Mouse (Mus musculus): ENCODE measurements around the gene Bach2.
A peak's percentile ranks its signal among the peaks of the same experiment; 100 is the strongest.

Bach2 gene

DNA sequence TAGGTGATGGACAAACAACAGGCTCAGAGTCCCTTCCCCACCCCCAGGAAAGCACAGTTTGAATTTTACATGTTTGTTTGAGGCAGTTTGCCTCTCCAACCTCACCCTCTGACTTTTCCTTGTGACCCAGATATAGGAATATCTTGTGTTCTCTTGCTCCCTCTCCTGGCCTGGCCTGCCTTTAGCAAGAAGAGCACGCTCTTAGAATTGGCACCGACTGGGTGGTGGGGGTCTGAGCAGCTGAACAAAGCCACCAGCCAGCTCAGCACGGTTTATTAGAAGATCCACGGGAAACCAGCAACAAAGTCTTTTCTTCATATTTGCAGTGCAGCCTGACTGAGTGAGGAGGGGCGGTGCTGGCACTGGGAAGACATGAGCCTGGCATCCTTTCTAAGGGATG lies 299.5 kb downstream of the Bach2 start:
- DNase-seq, result peak; percentile 73

DNA sequence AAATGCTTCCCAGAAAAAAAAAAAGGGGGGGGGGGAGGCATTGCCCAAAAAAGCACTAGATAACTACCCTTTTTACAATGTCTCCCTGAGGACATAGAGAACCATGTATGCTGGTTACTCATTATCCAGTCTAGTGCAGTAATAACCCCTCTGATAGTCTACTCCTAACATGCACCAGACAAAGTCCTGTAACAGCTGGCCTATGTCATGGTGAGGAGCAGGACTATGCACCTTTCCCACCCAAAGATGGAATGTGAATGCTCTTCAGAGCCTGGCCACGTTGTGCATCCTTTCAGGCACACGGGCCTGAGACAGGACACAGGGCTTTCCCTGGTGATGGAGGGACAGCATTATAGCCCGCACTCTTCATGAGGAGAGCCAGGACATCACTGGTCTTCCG lies 299.9 kb downstream of the Bach2 start:
- DNase-seq, result peak; percentile 43

DNA sequence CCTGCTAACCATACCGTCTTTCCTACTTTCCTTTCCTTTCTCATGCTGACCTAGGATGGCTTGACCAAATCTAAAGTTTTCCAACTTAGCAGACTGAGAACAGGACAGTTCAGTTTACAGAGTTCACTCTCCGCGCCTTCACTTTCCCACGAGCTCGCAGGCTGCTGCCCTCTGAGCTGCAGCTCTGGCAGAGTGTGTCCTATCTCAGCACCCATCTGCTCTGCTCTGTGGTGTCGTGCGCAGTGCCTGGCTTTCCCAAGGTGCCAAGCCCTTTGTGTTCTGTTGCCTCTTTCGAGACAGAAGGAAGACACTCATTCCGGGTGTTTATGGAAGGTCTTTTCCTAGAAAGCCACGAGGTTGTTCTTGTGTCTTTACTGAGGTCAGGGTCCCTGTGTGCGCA lies 300.4 kb downstream of the Bach2 start:
- DNase-seq, result no peak

DNA sequence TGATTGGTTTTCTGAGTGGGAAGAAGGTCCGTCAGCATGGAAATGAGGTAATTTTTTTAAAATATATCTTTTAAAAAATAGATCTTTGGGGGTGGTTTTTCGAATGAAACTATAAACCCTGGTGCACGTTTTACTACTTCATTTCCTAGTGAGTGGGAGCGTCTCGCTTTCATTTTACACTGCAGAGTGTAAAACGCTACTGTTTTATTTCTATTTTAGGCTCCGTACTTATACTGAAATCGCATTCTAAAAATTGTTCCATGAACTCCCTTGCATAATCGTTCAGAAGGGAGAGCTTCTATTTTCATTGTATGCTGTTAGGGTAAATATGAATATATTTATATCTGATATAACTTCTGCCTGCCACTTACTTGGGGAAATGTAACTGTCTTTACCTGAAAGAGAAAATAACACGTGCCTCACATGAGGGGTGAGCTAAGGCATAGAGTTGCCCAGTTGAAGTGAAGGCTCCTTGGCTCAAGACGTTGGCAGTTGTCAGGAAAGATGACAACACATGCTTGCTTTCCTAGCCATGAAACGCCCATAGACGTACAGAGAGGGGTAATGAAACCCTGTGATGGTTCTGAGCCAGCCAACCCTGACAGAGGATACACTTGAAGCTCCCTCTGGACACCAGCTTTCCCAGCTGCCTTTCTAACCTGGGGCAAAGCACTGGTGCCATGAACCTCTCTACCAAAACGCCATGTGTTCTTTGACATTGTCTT lies 306.4 kb downstream of the Bach2 start:
- DNase-seq, result no peak

DNA sequence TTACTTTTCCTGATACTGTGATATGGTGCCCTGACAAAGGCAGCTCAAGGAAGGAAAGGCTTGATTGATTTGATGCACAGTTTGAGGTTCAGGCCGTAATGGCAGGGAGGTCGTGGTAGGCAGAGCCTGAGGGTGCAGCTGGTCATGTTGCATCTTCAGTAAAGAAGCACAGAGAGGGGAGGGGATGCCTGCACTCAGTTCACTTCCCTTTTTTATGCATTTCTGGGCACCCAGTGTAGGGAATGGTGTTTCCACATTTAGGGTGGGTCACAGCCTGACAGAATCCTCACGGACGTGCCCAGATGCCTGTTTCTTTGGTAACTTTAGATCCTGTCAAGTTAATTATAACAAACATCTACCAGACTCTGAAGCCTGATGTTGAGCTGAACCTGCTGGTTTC lies 306.9 kb downstream of the Bach2 start:
- no peak for DNase-seq

DNA sequence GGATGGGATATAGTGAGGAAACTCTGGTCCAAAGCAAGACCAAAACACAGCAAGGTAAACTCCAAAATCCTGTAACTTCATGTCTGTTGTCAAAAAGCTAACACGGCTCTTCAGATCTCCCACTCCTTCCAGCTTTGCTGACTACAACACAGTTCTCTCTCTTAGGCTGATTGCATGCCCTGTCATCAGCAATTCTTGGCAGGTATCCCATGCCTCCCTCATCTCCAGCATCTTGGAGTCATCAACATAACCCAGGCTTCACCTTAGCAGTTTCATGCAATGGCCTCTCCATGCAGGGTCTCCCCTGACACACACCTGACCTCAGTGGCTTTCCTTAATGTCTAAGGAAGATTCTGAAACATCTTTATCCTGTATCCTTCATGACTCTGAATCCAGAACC lies 310.5 kb downstream of the Bach2 start:
- no peak for DNase-seq

DNA sequence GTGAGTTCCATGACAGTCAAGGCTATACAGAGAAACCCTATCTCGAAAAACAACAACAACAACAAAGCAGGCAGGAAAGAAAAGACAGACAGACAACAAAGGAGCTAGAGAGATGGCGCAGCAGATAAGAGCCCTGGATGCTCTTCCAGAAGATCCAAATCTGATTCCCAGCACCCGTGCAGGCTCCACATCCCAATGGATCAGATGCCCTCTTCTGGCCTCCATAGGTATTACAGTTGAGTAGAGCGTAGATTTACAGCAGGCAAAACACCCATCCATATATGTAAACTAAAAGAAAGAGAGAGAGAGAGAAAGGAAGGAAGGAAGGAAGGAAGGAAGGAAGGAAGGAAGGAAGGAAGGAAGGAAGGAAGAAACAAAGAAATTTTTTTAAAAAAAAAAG lies 312.7 kb downstream of the Bach2 start:
- DNase-seq, result peak; percentile 25

DNA sequence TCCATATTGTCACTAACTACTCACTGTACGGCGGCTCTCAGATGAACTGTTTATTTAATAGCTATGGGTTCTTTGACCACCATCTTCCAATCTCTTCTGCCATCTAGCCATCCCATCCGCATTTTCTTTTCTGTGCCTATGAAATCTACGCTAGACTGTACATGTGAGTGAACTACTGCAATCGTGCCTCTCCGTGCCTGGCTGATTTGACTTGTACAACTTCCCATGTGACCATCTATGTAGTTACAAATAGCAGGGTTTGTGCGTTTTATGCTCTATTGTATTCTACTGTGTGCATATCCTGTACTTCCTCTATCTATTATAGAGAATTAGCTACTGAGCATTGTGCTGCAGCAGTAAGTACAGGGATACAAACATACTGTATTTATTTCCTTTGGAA lies 316.9 kb downstream of the Bach2 start:
- no peak for DNase-seq

DNA sequence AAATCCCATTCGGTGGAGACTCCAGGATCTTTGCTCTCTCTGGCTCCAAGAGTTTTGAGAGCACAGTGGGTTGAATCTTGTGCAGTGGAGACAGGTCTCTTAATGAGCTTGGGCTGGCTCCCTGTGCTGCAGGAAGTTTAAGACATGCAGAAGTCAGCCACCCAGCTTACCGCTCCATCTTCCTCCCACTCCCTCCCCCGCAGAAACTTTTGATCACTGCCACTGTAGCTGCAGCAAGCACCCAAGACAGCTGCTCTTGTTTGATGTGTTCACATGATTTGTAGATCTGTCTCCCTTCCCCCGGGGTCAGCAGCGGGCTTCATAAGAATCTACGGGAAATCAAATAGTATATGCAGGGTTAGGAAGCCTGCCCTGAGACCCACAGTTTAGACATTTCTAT lies 321.6 kb downstream of the Bach2 start:
- DNase-seq, result peak; percentile 27

DNA sequence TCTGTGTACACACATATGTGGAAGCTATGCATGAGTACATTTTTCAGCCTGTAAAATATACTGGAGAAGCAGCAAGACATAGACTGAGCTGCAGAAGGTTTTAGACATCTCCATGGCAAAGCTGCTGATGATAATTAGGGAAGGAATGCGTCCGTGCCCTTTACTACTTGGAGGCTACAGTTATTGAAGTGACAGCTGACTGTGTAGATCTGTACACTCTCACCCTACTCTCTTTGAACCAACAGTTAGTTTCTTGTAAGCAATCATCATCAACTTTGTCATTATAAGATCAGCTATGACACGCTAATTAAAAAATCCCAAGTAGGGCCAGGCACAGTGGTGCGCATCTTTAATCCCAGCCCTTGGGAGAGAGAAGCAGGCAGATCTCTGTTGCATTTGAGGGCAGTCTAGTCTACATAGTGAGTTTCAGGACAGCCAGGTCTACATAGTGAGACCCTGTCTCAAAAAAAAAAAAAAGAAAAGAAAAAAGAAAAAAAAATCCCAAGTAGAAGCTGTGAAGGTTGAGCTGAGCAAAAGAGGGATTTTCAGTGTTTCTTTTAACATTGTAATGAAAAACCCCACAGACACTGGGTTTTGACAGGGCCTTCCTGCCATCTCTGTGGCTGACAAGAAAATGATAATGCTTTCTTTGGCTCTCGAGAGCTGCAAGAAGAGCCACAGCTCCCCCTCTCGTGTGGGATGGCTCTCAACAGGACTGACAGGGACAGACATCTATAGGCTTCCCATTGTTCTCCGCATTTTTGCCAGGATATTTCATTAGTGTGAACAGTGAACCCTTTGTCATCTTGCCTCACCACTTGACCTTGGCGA lies 322.3 kb downstream of the Bach2 start:
- DNase-seq, result no peak

DNA sequence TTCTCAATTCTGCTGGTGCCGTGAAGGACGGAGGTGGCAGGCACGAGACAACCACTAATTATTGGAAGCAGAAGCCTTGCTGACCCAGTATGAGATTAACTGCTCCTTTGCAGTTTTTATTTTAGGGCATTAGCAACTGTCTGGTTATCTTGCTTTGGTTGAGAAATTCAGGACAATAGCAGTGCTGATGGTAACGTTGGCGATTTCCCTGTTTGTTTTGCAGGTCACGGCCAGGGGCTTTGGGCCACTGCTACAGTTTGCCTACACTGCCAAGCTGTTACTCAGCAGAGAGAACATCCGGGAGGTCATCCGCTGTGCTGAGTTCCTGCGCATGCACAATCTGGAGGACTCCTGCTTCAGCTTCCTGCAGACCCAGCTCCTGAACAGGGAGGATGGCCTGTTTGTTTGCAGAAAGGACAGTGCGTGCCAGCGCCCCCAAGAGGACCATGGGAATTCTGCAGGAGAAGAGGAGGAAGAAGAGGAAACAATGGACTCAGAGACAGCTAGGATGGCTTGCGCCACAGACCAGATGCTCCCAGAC lies 323.0 kb downstream of the Bach2 start:
- DNase-seq, result peak; percentile 53

DNA sequence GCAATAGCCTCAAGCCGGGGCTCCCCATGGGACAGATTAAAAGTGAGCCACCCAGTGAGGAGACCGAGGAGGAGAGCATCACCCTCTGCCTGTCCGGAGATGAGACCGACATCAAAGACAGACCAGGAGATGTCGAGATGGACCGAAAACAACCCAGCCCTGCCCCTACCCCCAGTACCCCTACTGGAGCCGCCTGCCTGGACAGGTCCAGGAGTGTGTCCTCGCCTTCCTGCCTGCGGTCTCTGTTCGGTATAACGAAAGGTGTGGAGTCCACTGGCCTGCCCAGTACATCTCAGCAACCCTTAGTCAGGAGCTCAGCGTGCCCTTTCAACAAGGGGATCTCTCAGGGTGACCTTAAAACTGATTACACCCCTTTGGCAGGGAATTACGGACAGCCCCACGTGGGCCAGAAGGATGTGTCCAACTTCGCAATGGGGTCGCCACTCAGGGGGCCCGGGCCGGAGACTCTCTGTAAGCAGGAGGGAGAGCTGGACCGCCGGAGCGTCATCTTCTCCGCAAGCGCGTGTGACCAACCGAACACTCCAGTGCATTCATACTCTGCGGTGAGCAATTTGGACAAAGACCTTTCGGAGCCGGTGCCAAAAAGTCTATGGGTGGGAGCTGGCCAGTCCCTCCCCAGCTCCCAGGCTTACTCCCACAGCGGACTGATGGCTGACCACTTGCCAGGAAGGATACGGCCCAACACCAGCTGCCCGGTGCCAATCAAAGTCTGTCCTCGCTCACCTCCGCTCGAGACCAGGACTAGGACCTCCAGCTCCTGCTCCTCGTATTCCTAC lies 323.9 kb downstream of the Bach2 start:
- no peak for DNase-seq

DNA sequence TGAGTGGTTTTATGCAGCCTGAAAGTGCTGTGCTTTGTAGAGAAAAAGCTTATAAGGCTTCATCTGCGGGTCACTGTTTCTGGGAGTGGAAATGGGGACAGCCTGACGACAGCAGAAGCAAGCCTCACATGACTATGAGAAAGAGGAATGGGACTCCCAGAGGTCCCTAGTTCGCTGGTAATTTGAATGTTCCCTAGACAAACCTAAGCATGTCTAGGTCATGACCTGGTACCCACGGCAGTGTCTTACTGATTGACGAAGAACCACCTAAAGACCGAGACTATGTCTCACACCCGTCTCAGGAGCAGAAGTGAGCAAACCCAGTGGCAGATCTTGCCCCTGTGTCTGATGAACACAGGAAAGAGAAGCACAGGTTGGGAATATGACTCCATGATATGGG lies 325.8 kb downstream of the Bach2 start:
- DNase-seq, result no peak

DNA sequence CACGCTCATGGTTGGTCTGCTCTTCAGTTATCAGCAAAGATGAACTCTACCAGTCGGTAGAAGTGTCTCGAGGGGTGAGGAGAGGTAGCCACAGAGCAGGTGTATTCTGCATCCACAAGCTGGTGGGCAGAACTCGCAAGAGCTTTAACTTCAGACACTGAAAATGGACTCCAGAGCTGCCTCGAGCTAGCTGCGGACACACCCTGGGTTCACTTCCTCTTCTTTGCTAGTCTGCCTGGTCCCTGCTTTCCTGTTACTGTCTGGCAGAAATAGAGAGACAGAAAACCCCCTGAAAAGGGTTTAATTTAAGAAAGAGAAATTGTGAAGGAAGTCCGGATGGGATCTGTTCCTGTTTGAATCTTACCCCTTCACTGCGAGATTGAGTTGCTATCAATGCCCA lies 326.3 kb downstream of the Bach2 start:
- no peak for DNase-seq

DNA sequence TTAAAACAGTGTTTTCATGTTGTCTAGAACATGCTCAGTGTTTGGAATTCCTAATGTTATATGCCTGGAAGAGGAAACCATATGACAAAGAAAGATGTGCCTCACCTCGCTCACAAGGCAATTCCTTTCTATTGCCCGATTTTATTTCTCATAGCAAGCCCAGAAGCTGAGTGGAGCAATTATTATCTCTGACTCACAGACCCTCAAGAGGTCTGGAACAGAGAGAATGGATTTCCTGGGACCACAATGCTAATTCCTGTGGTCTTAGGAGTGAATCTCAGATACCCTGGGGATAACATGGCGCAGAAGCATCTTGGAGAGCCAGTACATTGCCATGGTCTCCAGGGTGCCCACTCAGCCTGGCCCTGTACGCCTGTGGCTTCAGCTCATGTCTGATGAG lies 330.4 kb downstream of the Bach2 start:
- DNase-seq, result no peak

DNA sequence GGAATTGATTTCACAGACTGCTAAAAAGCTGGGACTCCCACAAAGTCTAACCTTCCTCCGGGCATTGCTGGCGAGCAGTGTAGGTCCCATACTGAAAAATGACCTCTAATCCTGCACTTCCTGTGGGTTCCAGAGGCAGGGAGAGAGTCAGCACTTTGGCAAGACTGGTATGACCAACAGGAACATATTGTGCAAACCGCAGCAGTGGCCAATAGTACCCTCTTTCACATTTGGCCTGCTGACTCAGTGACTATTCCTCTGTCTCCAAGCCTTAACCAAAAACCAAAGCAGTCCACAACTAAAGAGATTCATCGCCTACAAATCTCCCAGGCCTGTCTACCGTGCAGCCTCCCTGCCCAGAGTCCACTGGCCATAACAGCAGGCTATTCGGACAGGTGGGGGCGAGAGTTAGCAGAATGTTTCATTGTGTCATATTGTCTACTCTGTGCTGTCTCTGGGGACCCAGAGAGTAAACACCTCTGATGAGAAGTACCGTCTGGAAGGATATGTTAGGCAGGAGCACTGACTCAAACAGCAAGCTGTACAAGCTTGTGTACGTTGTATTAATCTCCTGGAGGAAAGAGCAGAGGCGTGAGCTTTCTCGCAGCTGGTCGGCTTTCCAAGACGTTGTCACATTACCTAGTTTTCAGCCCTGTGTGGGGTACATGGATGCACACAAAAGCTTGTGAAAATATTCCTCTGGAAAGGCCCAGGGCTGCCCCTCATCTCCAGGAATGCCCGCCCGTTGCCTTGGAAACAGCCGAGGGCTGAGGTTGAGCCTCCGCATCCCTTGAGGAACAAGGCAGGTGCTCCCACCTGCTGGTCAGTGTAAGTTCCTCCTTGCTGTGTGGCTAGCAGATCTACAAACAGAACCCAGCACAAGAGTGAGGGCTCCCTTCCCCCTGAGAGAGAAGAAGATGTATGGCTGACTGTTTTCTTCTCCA lies 331.7 kb downstream of the Bach2 start:
- peak; percentile 33 for DNase-seq

DNA sequence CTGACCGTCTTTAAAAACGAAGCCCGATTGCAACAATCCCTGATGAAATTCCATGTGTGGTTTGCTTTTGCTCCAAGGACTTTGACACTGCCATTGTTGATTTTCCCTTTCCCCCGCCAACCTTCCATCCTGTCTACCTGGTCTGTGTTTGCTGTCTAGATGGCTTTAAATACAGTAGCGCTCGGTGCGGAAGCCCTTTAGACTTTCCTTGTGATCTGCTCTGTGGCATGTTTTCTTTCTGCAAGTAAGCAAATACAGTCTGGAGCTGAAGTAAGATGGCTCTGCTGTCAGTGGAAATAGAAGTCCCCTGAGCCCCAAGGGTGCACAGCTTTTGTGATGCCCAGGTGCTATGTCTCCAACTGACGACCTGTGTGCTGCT lies 332.3 kb downstream of the Bach2 start:
- no peak for DNase-seq

DNA sequence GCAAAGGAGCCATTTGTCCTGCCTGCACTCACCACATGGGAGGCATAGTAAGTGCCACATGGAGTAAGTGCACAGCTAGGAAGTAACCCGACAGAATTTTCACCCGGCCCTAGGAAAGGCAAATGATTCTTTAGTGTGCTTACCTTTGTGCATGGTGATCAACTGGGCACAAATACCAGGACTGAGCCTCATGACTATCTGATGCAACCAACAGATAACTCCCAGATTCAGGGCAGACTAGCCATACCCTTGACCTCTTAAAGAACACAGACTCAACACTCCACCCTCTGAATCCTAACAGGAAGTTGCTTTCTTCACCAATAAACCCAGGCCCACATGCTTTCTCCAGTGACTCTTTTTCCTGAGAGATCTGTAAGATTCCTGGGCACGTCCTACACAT lies 332.8 kb downstream of the Bach2 start:
- no peak for DNase-seq

DNA sequence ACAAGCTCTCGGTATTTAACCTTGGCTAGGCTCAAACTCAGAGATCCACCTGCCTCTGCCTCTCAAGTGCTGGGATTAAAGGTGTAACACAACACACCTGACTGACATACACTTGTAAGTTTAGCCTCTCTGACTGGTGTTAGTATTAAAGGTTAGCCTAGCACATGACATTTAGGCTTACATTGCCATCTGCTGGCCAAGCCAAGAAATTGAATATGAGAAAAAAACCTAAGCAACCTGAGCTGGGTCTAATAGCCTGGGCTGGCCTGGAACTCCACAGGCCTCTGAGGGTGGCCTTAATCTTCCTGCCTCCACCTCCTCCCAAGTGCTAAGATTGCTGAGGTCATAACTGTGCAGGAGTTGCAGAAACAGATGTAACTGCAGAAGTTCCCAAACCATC lies 333.5 kb downstream of the Bach2 start:
- DNase-seq, result peak; percentile 56

DNA sequence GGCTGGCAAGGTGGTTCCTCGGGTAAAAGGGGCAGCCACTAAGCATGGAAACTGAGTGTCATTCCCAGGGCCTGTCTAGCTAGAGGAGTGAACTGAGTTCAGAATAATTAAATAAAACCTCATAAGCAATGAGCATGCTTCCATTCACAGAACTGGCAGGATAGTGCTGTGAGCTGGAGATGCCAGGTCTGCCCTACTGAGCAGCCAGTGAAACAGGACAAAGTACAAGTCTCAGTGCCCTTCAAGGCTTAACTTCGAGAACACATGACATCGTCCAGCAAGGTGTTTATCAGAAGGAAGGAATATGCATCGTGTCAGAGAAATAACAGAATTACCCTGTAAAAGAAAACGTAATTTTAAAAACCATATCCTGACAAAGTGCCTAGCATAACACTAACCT lies 335.0 kb downstream of the Bach2 start:
- no peak for DNase-seq

DNA sequence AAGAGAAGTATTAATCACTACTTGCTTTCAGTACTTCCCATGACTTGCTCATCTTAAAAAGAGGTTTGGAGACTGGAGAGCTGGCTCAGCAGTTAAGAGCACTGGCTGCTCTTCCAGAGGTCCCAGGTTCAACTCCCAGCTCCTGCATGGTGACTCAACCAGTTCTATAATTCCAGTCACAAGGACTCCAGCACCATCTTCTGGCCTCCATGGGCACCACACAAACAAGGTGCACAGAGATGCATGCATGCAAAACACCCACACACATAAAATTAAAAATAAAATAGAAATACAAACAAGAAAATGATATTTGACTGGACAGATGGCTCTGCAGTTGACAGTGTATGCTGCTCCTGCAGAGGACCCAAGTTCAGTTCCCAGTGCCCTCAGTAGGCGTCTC lies 336.0 kb downstream of the Bach2 start:
- no peak for DNase-seq

DNA sequence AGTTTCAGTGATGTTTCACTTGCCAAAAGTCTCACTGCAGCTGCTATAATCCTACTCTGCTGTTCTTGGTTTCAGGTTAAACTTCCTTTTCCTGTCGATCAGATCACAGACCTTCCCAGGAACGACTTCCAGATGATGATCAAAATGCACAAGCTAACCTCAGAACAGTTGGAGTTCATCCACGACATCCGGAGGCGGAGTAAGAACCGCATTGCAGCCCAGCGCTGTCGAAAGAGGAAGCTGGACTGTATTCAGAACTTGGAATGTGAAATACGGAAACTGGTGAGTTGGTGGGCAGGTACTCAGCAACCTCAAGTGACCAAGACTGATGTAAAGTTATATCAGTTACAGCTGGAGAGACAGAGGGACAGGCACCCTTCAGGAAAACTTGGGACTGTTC lies 336.6 kb downstream of the Bach2 start:
- DNase-seq, result peak; percentile 11
